Mouse (Mus musculus) kidney, postnatal 0 days (tissue): ENCODE data around the gene Dpysl5. TPM values are rescaled to one million over a fixed set of nuclear protein-coding genes. Genes with fewer than 3 reads are reported as not detected.

Experiments
- ATAC-seq: fragments of 200-750 bp; cut with Nextera tagmentation; replicated peaks from 2 replicates; pipeline ENCODE4 v1.8.0; 2017; ENCODE audit warnings: low read depth, moderate number of reproducible peaks, moderate TSS enrichment, moderate library complexity; ENCODE audit not compliant: low FRiP score
- DNase-seq: peaks from one replicate; pipeline ENCODE4 v3.0.0-alpha.2; 2016; ENCODE audit warnings: low spot score
- H3K27ac ChIP-seq: fragments of 300-500 bp; sonication (generic); 2 replicates; pipeline ENCODE4 v1.5.1; 2014; ENCODE audit warnings: mild to moderate bottlenecking
- H3K27me3 ChIP-seq: fragments of 300-500 bp; sonication (generic); 2 replicates; pipeline ENCODE4 v1.6.1; 2014; ENCODE audit warnings: low read length, mixed read lengths; ENCODE audit not compliant: insufficient read depth
- H3K36me3 ChIP-seq: fragments of 300-500 bp; sonication (generic); 2 replicates; pipeline ENCODE4 v1.6.1; 2014; ENCODE audit warnings: low read length, mixed read lengths; ENCODE audit not compliant: insufficient read depth
- H3K4me1 ChIP-seq: fragments of 300-500 bp; sonication (generic); replicated peaks from 2 replicates; pipeline ENCODE4 v1.6.1; 2014; ENCODE audit warnings: antibody characterized with exemption, low read length, mixed read lengths; ENCODE audit not compliant: insufficient read depth
- H3K4me2 ChIP-seq: fragments of 300-500 bp; sonication (generic); 2 replicates; pipeline ENCODE4 v1.6.1; 2014; ENCODE audit warnings: mild to moderate bottlenecking, low read length, moderate library complexity, mixed read lengths
- H3K4me3 ChIP-seq: fragments of 300-500 bp; sonication (generic); replicated peaks from 2 replicates; pipeline ENCODE4 v1.5.1; 2014; ENCODE audit warnings: low read depth, low read length
- H3K9ac ChIP-seq: fragments of 300-500 bp; sonication (generic); 2 replicates; pipeline ENCODE4 v1.6.1; 2014; ENCODE audit warnings: low read depth, low read length
- H3K9me3 ChIP-seq: fragments of 300-500 bp; sonication (generic); replicated peaks from 2 replicates; pipeline ENCODE4 v1.6.1; 2016; ENCODE audit warnings: low read length, inconsistent platforms, mixed read lengths
- CTCF ChIP-seq: IDR thresholded peaks from 2 replicates; pipeline ENCODE4 v1.5.1; 2016; ENCODE audit warnings: antibody characterized with exemption, low read depth, mild to moderate bottlenecking, moderate library complexity
- WGBS: fragments of 180-500 bp; shearing (Covaris S2); extraction: QIAGEN DNeasy Blood & Tissue Kit; methylation state at CpG from one replicate; pipeline ENCODE4 v1.1.7; 2014; 5-methylcytosine and 5-hydroxymethylcytosine counted together
- polyA plus RNA-seq: library from polyadenylated mRNA; unstranded; fragments of >200 nt; fragmentation: Nextera tagmentation; extraction: Ambion mirVana; gene quantifications from 2 replicates; pipeline ENCODE4 v1.2.1, GENCODE M21; 2015

Gene Dpysl5
- 1.7 and 2.1 TPM in 2 replicates for polyA plus RNA-seq

DNA sequence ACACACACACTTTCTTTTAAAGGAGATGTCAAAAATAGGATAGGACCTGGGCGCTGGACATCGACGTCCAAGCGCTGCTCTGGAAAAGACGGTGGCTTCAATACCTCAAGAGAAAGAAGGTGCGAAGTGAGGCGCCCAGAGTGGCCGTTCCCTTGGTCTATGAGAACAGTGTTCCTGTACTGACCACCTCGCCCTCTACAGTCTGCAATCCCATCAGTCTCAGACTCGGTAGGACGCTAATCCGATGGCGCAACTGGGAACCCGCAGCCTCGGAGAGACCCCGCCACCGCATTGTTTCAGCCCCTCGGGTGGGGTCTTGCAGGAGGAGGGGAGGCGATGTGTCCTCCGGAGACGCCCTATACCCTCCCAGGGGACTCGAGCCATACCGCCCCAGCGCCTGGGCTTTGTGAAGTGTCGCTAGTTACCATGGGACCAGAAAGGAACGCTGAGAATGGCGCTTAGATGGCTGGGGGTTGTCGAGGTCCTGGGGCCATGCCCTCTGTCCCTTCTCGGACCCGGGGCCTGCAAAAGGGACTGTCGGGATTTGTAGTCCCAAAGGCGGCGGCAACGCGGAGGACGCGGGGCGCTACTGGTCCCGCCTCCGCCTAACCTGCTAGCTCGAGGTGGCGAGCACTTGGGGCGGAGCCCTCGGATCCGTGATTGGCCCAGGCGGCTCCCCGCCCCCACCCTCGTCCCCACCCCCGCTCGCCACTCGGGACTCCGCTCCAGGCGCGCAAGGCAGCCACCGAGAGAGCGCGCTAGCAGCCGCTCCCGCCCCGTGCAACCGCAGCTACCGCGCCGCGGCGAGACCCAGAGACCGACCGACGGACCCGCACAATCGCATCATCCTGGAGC, at the start of gene Dpysl5:
Gene Dpysl5 (plus strand): TSS at position 418 of the 855 bp plus-strand sequence.
- Histone ChIP-seq H3K27ac (no peak within 1 kb of the TSS), H3K4me3 (peak within 1 kb of the TSS; percentile 46), H3K27me3 (peaks cover 19% of the 10 kb centered on the region), H3K9ac (peak within 1 kb of the TSS; percentile 65; the same call in 1 of the 2 replicates), H3K4me1 (peaks cover 21% of the 10 kb centered on the region; the same call in 1 of the 2 replicates), H3K4me2 (peak within 1 kb of the TSS; percentile 95), H3K9me3 (no peaks in the 10 kb centered on the region), H3K36me3 (no peaks in the 10 kb centered on the region)
- DNase-seq (peak; percentile 48), ATAC-seq (peak; percentile 84)
- under 1% methylated on average over 67 of the region's 71 CpGs for WGBS
- TF ChIP-seq CTCF: no peak; the same call in 1 of the 2 replicates

DNA sequence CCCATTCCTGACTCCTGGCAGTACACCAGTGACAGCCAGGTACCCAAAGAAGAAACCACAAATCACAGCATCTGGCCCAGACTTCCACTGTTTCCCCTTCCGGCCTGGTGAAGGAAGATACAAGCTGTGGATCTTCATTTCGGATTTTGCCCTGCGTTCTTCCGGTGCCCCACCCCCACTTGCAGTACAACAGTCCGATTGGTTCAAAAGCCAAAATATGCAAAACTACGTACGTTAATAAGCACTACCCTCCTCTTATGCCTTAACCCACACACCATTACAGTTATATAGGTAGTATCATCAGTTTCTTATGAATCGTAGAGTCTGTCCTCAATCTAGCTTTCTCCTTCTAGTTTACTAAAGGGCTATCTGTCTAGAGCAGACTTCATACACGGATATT, 46.0 kb upstream of the Dpysl5 start:
- Histone ChIP-seq H3K9ac (no peak overlapping the region), H3K4me2 (no peak overlapping the region), H3K4me3 (no peak overlapping the region), H3K4me1 (no peaks in the 10 kb centered on the region), H3K36me3 (no peaks in the 10 kb centered on the region), H3K27ac (no peak overlapping the region), H3K27me3 (no peaks in the 10 kb centered on the region), H3K9me3 (no peaks in the 10 kb centered on the region)
- DNase-seq (no peak), ATAC-seq (no peak)
- TF ChIP-seq CTCF: no peak
- 89% methylated on average over 9 of the region's 9 CpGs for WGBS

DNA sequence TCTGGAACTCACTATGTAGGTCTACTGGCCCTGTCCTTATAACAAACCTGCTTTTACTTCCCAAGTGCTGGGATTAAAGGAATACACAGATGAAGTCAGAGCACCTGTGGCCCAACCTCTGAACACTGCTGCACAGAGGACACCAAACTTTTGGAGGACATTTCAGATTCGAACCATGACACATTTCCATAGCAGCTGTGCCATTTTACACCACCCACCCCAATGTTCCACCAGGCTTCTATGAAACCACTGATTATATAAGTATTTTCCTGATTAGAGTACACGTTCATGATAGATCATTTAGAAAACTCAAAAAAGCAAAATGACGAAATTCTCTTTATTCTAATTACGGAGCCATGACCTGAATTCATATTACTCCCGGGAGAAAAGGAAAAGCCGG, 45.4 kb upstream of the Dpysl5 start:
- H3K4me1 ChIP-seq: no peaks in the 10 kb centered on the region
- H3K9me3 ChIP-seq: no peaks in the 10 kb centered on the region
- DNase-seq: no peak
- ATAC-seq: no peak
- peak overlapping the region; percentile 72 for H3K4me2 ChIP-seq
- peak overlapping the region; percentile 90 for H3K27ac ChIP-seq
- peak overlapping the region; percentile 75 for H3K9ac ChIP-seq
- TF ChIP-seq CTCF: no peak
- peak overlapping the region; percentile 94 for H3K4me3 ChIP-seq
- H3K27me3 ChIP-seq: no peaks in the 10 kb centered on the region
- 37% methylated on average over 6 of the region's 6 CpGs for WGBS
- no peaks in the 10 kb centered on the region for H3K36me3 ChIP-seq

- H3K9me3 ChIP-seq: no peaks in the 10 kb centered on the region
- ATAC-seq (peak; percentile 91), DNase-seq (peak; percentile 99)
- H3K9ac ChIP-seq: peak within 1 kb of the TSS; percentile 75
- no peak for TF ChIP-seq CTCF
- H3K36me3 ChIP-seq: no peaks in the 10 kb centered on the region
- no peaks in the 10 kb centered on the region for H3K27me3 ChIP-seq
- H3K4me1 ChIP-seq: no peaks in the 10 kb centered on the region
- peak within 1 kb of the TSS; percentile 72 for H3K4me2 ChIP-seq
- H3K4me3 ChIP-seq: peak within 1 kb of the TSS; percentile 94
- under 1% methylated on average over 40 of the region's 40 CpGs for WGBS
- H3K27ac ChIP-seq: peak within 1 kb of the TSS; percentile 90
Measured at GRCm38 (mm10) chr5:30666391-30667195, 44.8 kb upstream of the Dpysl5 start, which contains the start of gene Cenpa. Cenpa (plus strand) TSS chr5:30666777.

- no peak for DNase-seq
- Histone ChIP-seq H3K9ac (peak overlapping the region; percentile 75), H3K4me3 (peak overlapping the region; percentile 94), H3K27ac (peak overlapping the region; percentile 81), H3K36me3 (0 out of 2 replicates have a peak, but pooled peaks cover 4% of the 10 kb centered on the region), H3K4me1 (no peaks in the 10 kb centered on the region), H3K27me3 (no peaks in the 10 kb centered on the region), H3K4me2 (peak overlapping the region; percentile 72), H3K9me3 (no peaks in the 10 kb centered on the region)
- no peak for TF ChIP-seq CTCF
- WGBS: 0% methylated on average over 13 of the region's 13 CpGs
- ATAC-seq: no peak
Measured at GRCm38 (mm10) chr5:30667215-30667614, 44.1 kb upstream of the Dpysl5 start.

GRCm38 (mm10) chr5:30667686-30668085, 43.7 kb upstream of the Dpysl5 start:
- DNase-seq: no peak
- no peaks in the 10 kb centered on the region for H3K27me3 ChIP-seq
- peak overlapping the region; percentile 94 for H3K4me3 ChIP-seq
- H3K9ac ChIP-seq: peak overlapping the region; percentile 75
- 5% methylated on average over 3 of the region's 3 CpGs for WGBS
- no peak for TF ChIP-seq CTCF
- ATAC-seq: no peak
- H3K4me1 ChIP-seq: no peaks in the 10 kb centered on the region
- no peak overlapping the region for H3K27ac ChIP-seq
- H3K4me2 ChIP-seq: peak overlapping the region; percentile 72
- H3K9me3 ChIP-seq: no peaks in the 10 kb centered on the region
- peaks cover 8% of the 10 kb centered on the region; the same call in 1 of the 2 replicates for H3K36me3 ChIP-seq
